Comparison of ENCODE assay signal across 8 mouse cellular contexts in genomic region chr11:121702111-121702894, GRCm38 (mm10). TPM values are rescaled to one million over a fixed set of nuclear protein-coding genes. Genes with fewer than 3 reads are reported as not detected.
DNase-seq lines count a peak whose midpoint lies in the region; ATAC-seq and TF ChIP-seq lines count a peak whose summit lies in the region.

No protein-coding gene starts in this region.

- H3K4me2 ChIP-seq in forebrain, embryonic 13.5 days: peak overlapping the region; percentile 99
- H3K4me2 ChIP-seq in heart, postnatal 0 days (ENCODE audit: low read depth, low read length): peak overlapping the region; percentile 96
- H3K4me2 ChIP-seq in liver, embryonic 16.5 days (ENCODE audit: low read depth, low read length): peak overlapping the region; percentile 69
- H3K4me2 ChIP-seq in neural tube, embryonic 12.5 days (replicated peaks): peak overlapping the region; percentile 99
- peak overlapping the region; percentile 97 for H3K4me2 ChIP-seq in stomach, postnatal 0 days (replicated peaks; ENCODE audit: low read depth)

- H3K27ac ChIP-seq in ES-Bruce4 (ENCODE audit: insufficient read depth, low read length): no peak overlapping the region
- H3K27ac ChIP-seq in forebrain, embryonic 13.5 days: no peak overlapping the region
- H3K27ac ChIP-seq in heart, postnatal 0 days (ENCODE audit: low read depth): peak overlapping the region; percentile 75
- H3K27ac ChIP-seq in liver, embryonic 16.5 days (ENCODE audit: low read length): no peak overlapping the region
- no peak overlapping the region for H3K27ac ChIP-seq in neural tube, embryonic 12.5 days
- peak overlapping the region; percentile 81 for H3K27ac ChIP-seq in stomach, postnatal 0 days (replicated peaks)

- WGBS in forebrain, embryonic 13.5 days: under 1% methylated on average over 67 of the region's 69 CpGs
- WGBS in heart, postnatal 0 days: under 1% methylated on average over 67 of the region's 69 CpGs
- under 1% methylated on average over 69 of the region's 69 CpGs for WGBS in liver, embryonic 16.5 days (ENCODE audit: insufficient replicate concordance)
- WGBS in neural tube, embryonic 12.5 days: under 1% methylated on average over 69 of the region's 69 CpGs
- under 1% methylated on average over 66 of the region's 69 CpGs for WGBS in stomach, postnatal 0 days

- DNase-seq in heart, postnatal 0 days (ENCODE audit: low spot score): peak; percentile 86
- DNase-seq in kidney, postnatal 4 days: peak; percentile 93 to 96
- DNase-seq in stomach, postnatal 0 days (ENCODE audit: low spot score): peak; percentile 95

- H3K27me3 ChIP-seq in ES-Bruce4 (ENCODE audit: control insufficient read depth, insufficient read depth, low read length, poor library complexity, severe bottlenecking): 0 out of 2 replicates have a peak, but pooled peaks cover 6% of the 10 kb centered on the region
- H3K27me3 ChIP-seq in forebrain, embryonic 13.5 days: peaks cover 50% of the 10 kb centered on the region
- H3K27me3 ChIP-seq in heart, postnatal 0 days (ENCODE audit: control insufficient read depth, insufficient read depth, low read length): no peaks in the 10 kb centered on the region
- H3K27me3 ChIP-seq in liver, embryonic 16.5 days (ENCODE audit: control insufficient read depth, insufficient read depth, low read depth, low read length): peaks cover 26% of the 10 kb centered on the region
- H3K27me3 ChIP-seq in neural tube, embryonic 12.5 days (replicated peaks): peaks cover 35% of the 10 kb centered on the region
- H3K27me3 ChIP-seq in stomach, postnatal 0 days (ENCODE audit: control insufficient read depth, insufficient read depth, low read length): no peaks in the 10 kb centered on the region

- no peak for TF ChIP-seq EP300 in ES-Bruce4 (IDR thresholded peaks at IDR 0.05; ENCODE audit: insufficient read depth, low read depth, low read length)
- TF ChIP-seq EP300 in heart, postnatal 0 days (IDR thresholded peaks at IDR 0.05; ENCODE audit: low read depth): no peak
- TF ChIP-seq EP300 in stomach, postnatal 0 days (optimal IDR thresholded peaks at IDR 0.05): no peak

- peak; percentile 75; the same call in 1 of the 2 replicates for ATAC-seq in cerebellum, adult (ENCODE audit: insufficient number of reproducible peaks, low FRiP score, low TSS enrichment)
- ATAC-seq in forebrain, embryonic 13.5 days: peak; percentile 86
- peak; percentile 96 for ATAC-seq in heart, postnatal 0 days (ENCODE audit: insufficient read depth, low read depth)
- ATAC-seq in liver, embryonic 16.5 days (ENCODE audit: low read depth): peak; percentile 90
- peak; percentile 87 for ATAC-seq in neural tube, embryonic 12.5 days (ENCODE audit: low FRiP score, low read depth)
- peak; percentile 94 for ATAC-seq in stomach, postnatal 0 days (ENCODE audit: low FRiP score, low TSS enrichment)

- H3K9me3 ChIP-seq in ES-Bruce4 (replicated peaks; ENCODE audit: control insufficient read depth, insufficient read depth, low read length, poor library complexity, severe bottlenecking): no peaks in the 10 kb centered on the region
- H3K9me3 ChIP-seq in forebrain, embryonic 13.5 days (replicated peaks): no peaks in the 10 kb centered on the region
- H3K9me3 ChIP-seq in heart, postnatal 0 days (replicated peaks; ENCODE audit: control insufficient read depth, low read length): no peaks in the 10 kb centered on the region
- no peaks in the 10 kb centered on the region for H3K9me3 ChIP-seq in liver, embryonic 16.5 days (replicated peaks; ENCODE audit: control insufficient read depth, low read length)
- H3K9me3 ChIP-seq in neural tube, embryonic 12.5 days: no peaks in the 10 kb centered on the region
- H3K9me3 ChIP-seq in stomach, postnatal 0 days (ENCODE audit: control insufficient read depth, low read length): no peaks in the 10 kb centered on the region

- no peak for TF ChIP-seq POLR2A in ES-Bruce4 (IDR thresholded peaks at IDR 0.05; ENCODE audit: insufficient read depth, low read length)

- H3K4me3 ChIP-seq in ES-Bruce4 (ENCODE audit: low read depth, low read length): peak overlapping the region; percentile 73
- peak overlapping the region; percentile 64 for H3K4me3 ChIP-seq in forebrain, embryonic 13.5 days
- peak overlapping the region; percentile 76 for H3K4me3 ChIP-seq in heart, postnatal 0 days (ENCODE audit: low read depth, low read length)
- H3K4me3 ChIP-seq in liver, embryonic 16.5 days (ENCODE audit: low read depth, low read length): peak overlapping the region; percentile 64
- peak overlapping the region; percentile 62 for H3K4me3 ChIP-seq in neural tube, embryonic 12.5 days
- peak overlapping the region; percentile 75 for H3K4me3 ChIP-seq in stomach, postnatal 0 days (ENCODE audit: low read depth, low read length)

- no peak for TF ChIP-seq CTCF in ES-Bruce4 (IDR thresholded peaks at IDR 0.05; ENCODE audit: low read depth, low read length)
- TF ChIP-seq CTCF in heart, postnatal 0 days (IDR thresholded peaks at IDR 0.05; ENCODE audit: low read depth): no peak
- peak; percentile 24; the same call in 1 of the 2 replicates for TF ChIP-seq CTCF in stomach, postnatal 0 days (IDR thresholded peaks at IDR 0.05; ENCODE audit: low read depth)

- peak overlapping the region; percentile 7 for H3K9ac ChIP-seq in ES-Bruce4 (ENCODE audit: low read depth, poor library complexity, severe bottlenecking)
- H3K9ac ChIP-seq in forebrain, embryonic 13.5 days: peak overlapping the region; percentile 67
- H3K9ac ChIP-seq in heart, postnatal 0 days (replicated peaks; ENCODE audit: low read depth, low read length): peak overlapping the region; percentile 66
- H3K9ac ChIP-seq in liver, embryonic 16.5 days (ENCODE audit: low read depth, low read length): peak overlapping the region; percentile 45
- H3K9ac ChIP-seq in neural tube, embryonic 12.5 days: peak overlapping the region; percentile 59
- peak overlapping the region; percentile 74 for H3K9ac ChIP-seq in stomach, postnatal 0 days (ENCODE audit: low read length)

- H3K4me1 ChIP-seq in ES-Bruce4 (ENCODE audit: control insufficient read depth, insufficient read depth, low read length): no peaks in the 10 kb centered on the region
- H3K4me1 ChIP-seq in forebrain, embryonic 13.5 days: peaks cover 21% of the 10 kb centered on the region
- H3K4me1 ChIP-seq in heart, postnatal 0 days (ENCODE audit: control insufficient read depth, insufficient read depth): peaks cover 17% of the 10 kb centered on the region
- H3K4me1 ChIP-seq in liver, embryonic 16.5 days (ENCODE audit: control insufficient read depth, low read depth, low read length): peaks cover 2% of the 10 kb centered on the region; the same call in 1 of the 2 replicates
- H3K4me1 ChIP-seq in neural tube, embryonic 12.5 days: peaks cover 13% of the 10 kb centered on the region
- no peaks in the 10 kb centered on the region; the same call in 1 of the 2 replicates for H3K4me1 ChIP-seq in stomach, postnatal 0 days (replicated peaks; ENCODE audit: control insufficient read depth, insufficient read depth)

- no peaks in the 10 kb centered on the region for H3K36me3 ChIP-seq in ES-Bruce4 (ENCODE audit: control insufficient read depth, insufficient read depth, low read length, poor library complexity, severe bottlenecking)
- H3K36me3 ChIP-seq in forebrain, embryonic 13.5 days (ENCODE audit: poor library complexity, severe bottlenecking): no peaks in the 10 kb centered on the region
- H3K36me3 ChIP-seq in heart, postnatal 0 days (replicated peaks; ENCODE audit: control insufficient read depth, insufficient read depth, low read length): no peaks in the 10 kb centered on the region
- H3K36me3 ChIP-seq in liver, embryonic 16.5 days (ENCODE audit: control insufficient read depth, insufficient read depth): no peaks in the 10 kb centered on the region
- no peaks in the 10 kb centered on the region for H3K36me3 ChIP-seq in neural tube, embryonic 12.5 days
- no peaks in the 10 kb centered on the region for H3K36me3 ChIP-seq in stomach, postnatal 0 days (ENCODE audit: control insufficient read depth, insufficient read depth, low read length)

RNA-seq across cellular contexts. Expression of gene Metrnl, which starts 1.0 kb away (rescaled TPM):
- polyA plus RNA-seq in ES-Bruce4 (2011; ENCODE audit: insufficient read depth, insufficient read length, low read depth, missing spikeins): 2.6 and 3.1 TPM in 2 replicates
- polyA plus RNA-seq in forebrain, embryonic 13.5 days (2015; fragmentation: Nextera tagmentation; extraction: Ambion mirVana): 1.9 and 2.3 TPM in 2 replicates
- 16.1 and 27.9 TPM in 2 replicates for total RNA-seq in heart, postnatal 0 days (2014; rRNA removed; ENCODE audit: low replicate concordance)
- 17.3 and 20.7 TPM in 2 replicates for polyA plus RNA-seq in heart, postnatal 0 days (2015; fragmentation: Nextera tagmentation; extraction: Ambion mirVana)
- polyA plus RNA-seq in liver, embryonic 16.5 days (2015; fragmentation: Nextera tagmentation; extraction: Ambion mirVana): 4.1 and 4.2 TPM in 2 replicates
- 16.5 and 17.8 TPM in 2 replicates for polyA plus RNA-seq in neural tube, embryonic 12.5 days (2016; fragmentation: Nextera tagmentation; extraction: Ambion mirVana)
- polyA plus RNA-seq in stomach, postnatal 0 days (2015; fragmentation: Nextera tagmentation; extraction: Ambion mirVana): 62.4 and 67.3 TPM in 2 replicates

RNA-seq across cellular contexts. Expression of gene B3gntl1, which starts 29.4 kb away (rescaled TPM):
- 13.1 and 13.5 TPM in 2 replicates for polyA plus RNA-seq in ES-Bruce4 (2011; ENCODE audit: insufficient read depth, insufficient read length, low read depth, missing spikeins)
- 5.8 and 7.0 TPM in 2 replicates for polyA plus RNA-seq in forebrain, embryonic 13.5 days (2015; fragmentation: Nextera tagmentation; extraction: Ambion mirVana)
- 1.6 and 4.3 TPM in 2 replicates for total RNA-seq in heart, postnatal 0 days (2014; rRNA removed; ENCODE audit: low replicate concordance)
- polyA plus RNA-seq in heart, postnatal 0 days (2015; fragmentation: Nextera tagmentation; extraction: Ambion mirVana): 3.9 and 4.7 TPM in 2 replicates
- 1.2 and 1.8 TPM in 2 replicates for polyA plus RNA-seq in liver, embryonic 16.5 days (2015; fragmentation: Nextera tagmentation; extraction: Ambion mirVana)
- 6.4 and 7.3 TPM in 2 replicates for polyA plus RNA-seq in neural tube, embryonic 12.5 days (2016; fragmentation: Nextera tagmentation; extraction: Ambion mirVana)
- 3.3 and 4.2 TPM in 2 replicates for polyA plus RNA-seq in stomach, postnatal 0 days (2015; fragmentation: Nextera tagmentation; extraction: Ambion mirVana)

Comparison
In these comparisons a context has a peak if more than half of its experiments do, and no peak if none do; other contexts are left out.
1. H3K27ac ChIP-seq: peak in heart, postnatal 0 days (single experiment) and stomach, postnatal 0 days (single experiment); none in ES-Bruce4 (single experiment), forebrain, embryonic 13.5 days (single experiment), liver, embryonic 16.5 days (single experiment) and neural tube, embryonic 12.5 days (single experiment).
2. H3K9ac ChIP-seq: peak in every context shown above with its lines; median percentile 74 in stomach, postnatal 0 days; 67 in forebrain, embryonic 13.5 days; 66 in heart, postnatal 0 days; 59 in neural tube, embryonic 12.5 days; 45 in liver, embryonic 16.5 days; 7 in ES-Bruce4.
3. Peak in every context shown above with its lines, with median percentiles within 50 percentile points of each other: H3K4me3 ChIP-seq, ATAC-seq, H3K4me2 ChIP-seq and DNase-seq.